Mouse (Mus musculus): ENCODE results near the gene Rangap1. TPM values are rescaled to one million over a fixed set of nuclear protein-coding genes. Genes with fewer than 3 reads are reported as not detected.

The Rangap1 gene
- total and polyA plus RNA-seq, 3 experiments = 14.1 to 27.3 (median 25.7) TPM

- intact Hi-C loops (cut with DNase I) = no loop called here
- Histone ChIP-seq H3K9ac (ENCODE audit: low read depth, low read length) (no peak overlapping the region), H3K27me3 (ENCODE audit: control insufficient read depth, insufficient read depth, low read length) (no peaks in the 10 kb centered on the region), H3K36me3 (ENCODE audit: control insufficient read depth, insufficient read depth, low read length) (no peaks in the 10 kb centered on the region; the same call in 1 of the 2 replicates), H3K4me3 (no peak overlapping the region), H3K79me2 (replicated peaks; ENCODE audit: control insufficient read depth, insufficient read depth, low read length) (peaks cover 4% of the 10 kb centered on the region; the same call in 1 of the 2 replicates), H3K4me1 (ENCODE audit: control insufficient read depth, insufficient read depth, low read length) (no peaks in the 10 kb centered on the region), H3K27ac (no peak overlapping the region)
- TF ChIP-seq CTCF (IDR thresholded peaks at IDR 0.05) (no peak), EP300 (IDR thresholded peaks at IDR 0.05; ENCODE audit: insufficient read depth, low read depth, low read length) (no peak), POLR2A (IDR thresholded peaks at IDR 0.05; ENCODE audit: insufficient read depth, low read depth, low read length) (no peak)
- DNase-seq = no peak
- 90% methylated on average over 11 of the region's 11 CpGs for WGBS
These were observed 21.7 kb downstream of the Rangap1 start for GRCm38 (mm10) chr15:81723653-81724052.

GRCm38 (mm10) chr15:81722361-81722760 is 23.0 kb downstream of the Rangap1 start:
- no peak overlapping the region for H3K4me3 ChIP-seq
- H3K9ac ChIP-seq (ENCODE audit: low read depth, low read length) = no peak overlapping the region
- H3K27ac ChIP-seq = no peak overlapping the region
- 93% methylated on average over 5 of the region's 5 CpGs for WGBS
- no peak for DNase-seq
- H3K27me3 ChIP-seq (ENCODE audit: control insufficient read depth, insufficient read depth, low read length) = no peaks in the 10 kb centered on the region
- no peaks in the 10 kb centered on the region for H3K36me3 ChIP-seq (ENCODE audit: control insufficient read depth, insufficient read depth, low read length)
- peaks cover 2% of the 10 kb centered on the region; the same call in 1 of the 2 replicates for H3K79me2 ChIP-seq (replicated peaks; ENCODE audit: control insufficient read depth, insufficient read depth, low read length)
- TF ChIP-seq POLR2A (IDR thresholded peaks at IDR 0.05; ENCODE audit: insufficient read depth, low read depth, low read length) = no peak
- TF ChIP-seq EP300 (IDR thresholded peaks at IDR 0.05; ENCODE audit: insufficient read depth, low read depth, low read length) = no peak
- TF ChIP-seq CTCF (IDR thresholded peaks at IDR 0.05) = no peak
- intact Hi-C loops (cut with DNase I) = no loop called here
- no peaks in the 10 kb centered on the region for H3K4me1 ChIP-seq (ENCODE audit: control insufficient read depth, insufficient read depth, low read length)

GRCm38 (mm10) chr15:81719139-81719531 is 26.2 kb downstream of the Rangap1 start:
- intact Hi-C loops (cut with DNase I) = no loop called here
- no peaks in the 10 kb centered on the region for H3K27me3 ChIP-seq (ENCODE audit: control insufficient read depth, insufficient read depth, low read length)
- WGBS = 94% methylated on average over 6 of the region's 6 CpGs
- TF ChIP-seq EP300 (IDR thresholded peaks at IDR 0.05; ENCODE audit: insufficient read depth, low read depth, low read length) (no peak), POLR2A (IDR thresholded peaks at IDR 0.05; ENCODE audit: insufficient read depth, low read depth, low read length) (no peak), CTCF (IDR thresholded peaks at IDR 0.05) (no peak)
- no peak for DNase-seq
- H3K4me3 ChIP-seq = no peak overlapping the region
- H3K27ac ChIP-seq = no peak overlapping the region
- H3K36me3 ChIP-seq (ENCODE audit: control insufficient read depth, insufficient read depth, low read length) = no peaks in the 10 kb centered on the region
- no peaks in the 10 kb centered on the region for H3K4me1 ChIP-seq (ENCODE audit: control insufficient read depth, insufficient read depth, low read length)
- no peak overlapping the region for H3K9ac ChIP-seq (ENCODE audit: low read depth, low read length)
- no peaks in the 10 kb centered on the region for H3K79me2 ChIP-seq (replicated peaks; ENCODE audit: control insufficient read depth, insufficient read depth, low read length)

- H3K79me2 ChIP-seq (replicated peaks; ENCODE audit: control insufficient read depth, insufficient read depth, low read length) = no peaks in the 10 kb centered on the region
- WGBS = 92% methylated on average over 9 of the region's 9 CpGs
- no peak overlapping the region for H3K27ac ChIP-seq
- DNase-seq = peak in 1 of 2 experiments; percentile 16
- no peaks in the 10 kb centered on the region for H3K36me3 ChIP-seq (ENCODE audit: control insufficient read depth, insufficient read depth, low read length)
- intact Hi-C loops (cut with DNase I) = no loop called here
- no peaks in the 10 kb centered on the region for H3K4me1 ChIP-seq (ENCODE audit: control insufficient read depth, insufficient read depth, low read length)
- H3K27me3 ChIP-seq (ENCODE audit: control insufficient read depth, insufficient read depth, low read length) = no peaks in the 10 kb centered on the region
- TF ChIP-seq EP300 (IDR thresholded peaks at IDR 0.05; ENCODE audit: insufficient read depth, low read depth, low read length) = no peak
- no peak for TF ChIP-seq POLR2A (IDR thresholded peaks at IDR 0.05; ENCODE audit: insufficient read depth, low read depth, low read length)
- no peak for TF ChIP-seq CTCF (IDR thresholded peaks at IDR 0.05)
- no peak overlapping the region for H3K9ac ChIP-seq (ENCODE audit: low read depth, low read length)
- no peak overlapping the region for H3K4me3 ChIP-seq
These were observed 26.8 kb downstream of the Rangap1 start for GRCm38 (mm10) chr15:81718336-81719138.

GRCm38 (mm10) chr15:81713742-81714141 is 31.6 kb downstream of the Rangap1 start:
- H3K27ac ChIP-seq = no peak overlapping the region
- no peak overlapping the region for H3K9ac ChIP-seq (ENCODE audit: low read depth, low read length)
- WGBS = 80% methylated on average over 6 of the region's 6 CpGs
- no peak for DNase-seq
- no peaks in the 10 kb centered on the region for H3K27me3 ChIP-seq (ENCODE audit: control insufficient read depth, insufficient read depth, low read length)
- no peaks in the 10 kb centered on the region for H3K79me2 ChIP-seq (replicated peaks; ENCODE audit: control insufficient read depth, insufficient read depth, low read length)
- intact Hi-C loops (cut with DNase I) = no loop called here
- no peak overlapping the region for H3K4me3 ChIP-seq
- TF ChIP-seq EP300 (IDR thresholded peaks at IDR 0.05; ENCODE audit: insufficient read depth, low read depth, low read length) = no peak
- TF ChIP-seq CTCF (IDR thresholded peaks at IDR 0.05) = no peak
- no peak for TF ChIP-seq POLR2A (IDR thresholded peaks at IDR 0.05; ENCODE audit: insufficient read depth, low read depth, low read length)
- no peaks in the 10 kb centered on the region for H3K36me3 ChIP-seq (ENCODE audit: control insufficient read depth, insufficient read depth, low read length)
- H3K4me1 ChIP-seq (ENCODE audit: control insufficient read depth, insufficient read depth, low read length) = no peaks in the 10 kb centered on the region

- DNase-seq = no peak
- Histone ChIP-seq H3K4me3 (no peak overlapping the region), H3K9ac (ENCODE audit: low read depth, low read length) (no peak overlapping the region), H3K4me1 (ENCODE audit: control insufficient read depth, insufficient read depth, low read length) (no peaks in the 10 kb centered on the region), H3K79me2 (replicated peaks; ENCODE audit: control insufficient read depth, insufficient read depth, low read length) (no peaks in the 10 kb centered on the region), H3K36me3 (ENCODE audit: control insufficient read depth, insufficient read depth, low read length) (no peaks in the 10 kb centered on the region), H3K27ac (no peak overlapping the region), H3K27me3 (ENCODE audit: control insufficient read depth, insufficient read depth, low read length) (no peaks in the 10 kb centered on the region)
- WGBS = 75% methylated on average over 4 of the region's 4 CpGs
- TF ChIP-seq POLR2A (IDR thresholded peaks at IDR 0.05; ENCODE audit: insufficient read depth, low read depth, low read length) (no peak), CTCF (IDR thresholded peaks at IDR 0.05) (no peak), EP300 (IDR thresholded peaks at IDR 0.05; ENCODE audit: insufficient read depth, low read depth, low read length) (no peak)
- intact Hi-C loops (cut with DNase I) = no loop called here
These were observed 34.5 kb downstream of the Rangap1 start for GRCm38 (mm10) chr15:81710801-81711200.

All from heart, adult 2 months (tissue).